Mouse (Mus musculus) left cerebral cortex, postnatal 4 days (tissue): ENCODE data around the gene Rab44. TPM values are rescaled to one million over a fixed set of nuclear protein-coding genes. Genes with fewer than 3 reads are reported as not detected.

Experiments
- DNase-seq: peaks from one replicate; pipeline ENCODE4 v3.0.0-alpha.2; 2022
- intact Hi-C: fragments of 180-260 bp; cut with DNase I; formaldehyde crosslinking; loops from one replicate; pipeline ENCODE4 v1.15.1; 2025
- total RNA-seq, 2 experiments: library from RNA; stranded (reverse); gene quantifications; 2 replicates each; pipeline ENCODE4 v1.2.3; 2021

Rab44 gene
- total RNA-seq, 2 experiments from 2014 or later, result 0.54 to 1.0 TPM

GRCm38 (mm10) chr17:29186989-29187859 is 73.3 kb downstream of the Rab44 start:
- no peak for DNase-seq
- intact Hi-C loops, result no loop called here

- intact Hi-C loops, result no loop called here
- no peak for DNase-seq
These were observed 75.0 kb downstream of the Rab44 start for GRCm38 (mm10) chr17:29188989-29189388.

- no peak for DNase-seq
- intact Hi-C loops, result no loop called here
These were observed 81.6 kb downstream of the Rab44 start for GRCm38 (mm10) chr17:29195579-29195978.

Other genes starting within 250 kb of the Rab44 start
- 1 to 10 TPM; 3.0 to 6.7 TPM for gene 4930539E08Rik, start 198.8 kb upstream of the Rab44 start, total RNA-seq
- gene Pxt1, start 170.3 kb upstream of the Rab44 start, total RNA-seq, result not detected
- 100 to 1,000 TPM in 1 of 2 experiments, 10 to 100 TPM in 1; 99.1 to 109 TPM for gene Kctd20, start 162.2 kb upstream of the Rab44 start, total RNA-seq
- gene Stk38, start 106.2 kb upstream of the Rab44 start, total RNA-seq, result 10 to 100 TPM; 83.3 to 93.2 TPM
- 100 to 1,000 TPM; 220 to 228 TPM for gene Srsf3, start 81.5 kb upstream of the Rab44 start, total RNA-seq
- 10 to 100 TPM; 29.6 to 34.4 TPM for gene Cdkn1a, start 23.2 kb upstream of the Rab44 start, total RNA-seq
- gene Cpne5, start 124.0 kb downstream of the Rab44 start, total RNA-seq, result 10 to 100 TPM; 67.9 to 81.9 TPM
- 10 to 100 TPM; 35.1 to 40.5 TPM for gene Ppil1, start 150.0 kb downstream of the Rab44 start, total RNA-seq
- 100 to 1,000 TPM; 102 to 107 TPM for gene BC004004, start 154.6 kb downstream of the Rab44 start, total RNA-seq
- gene Pi16, start 203.5 kb downstream of the Rab44 start, total RNA-seq, result 1 to 10 TPM; 1.4 to 2.0 TPM
- 100 to 1,000 TPM; 489 to 514 TPM for gene Mtch1, start 233.8 kb downstream of the Rab44 start, total RNA-seq
- gene Fgd2, start 246.8 kb downstream of the Rab44 start, total RNA-seq, result 1 to 10 TPM; 4.5 to 6.4 TPM